Mouse (Mus musculus) liver, postnatal 0 days (tissue): ENCODE measurements around the gene Olfr215. TPM values are rescaled to one million over a fixed set of nuclear protein-coding genes. Genes with fewer than 3 reads are reported as not detected.
"Not testable (repeated sequence)": the region's sequence is repeated elsewhere in the genome, so short reads cannot be mapped to it uniquely, and the experiment has no call there.

ENCODE experiments used
- ATAC-seq: fragments of 200-750 bp; cut with Nextera tagmentation; 2 replicates; pipeline ENCODE4 v1.8.0; 2017; ENCODE audit warnings: mild to moderate bottlenecking, moderate library complexity
- DNase-seq: peaks from one replicate; pipeline ENCODE4 v3.0.0-alpha.2; 2016
- H3K27ac ChIP-seq: fragments of 300-500 bp; sonication (generic); 2 replicates; pipeline ENCODE4 v1.5.1; 2014; ENCODE audit warnings: antibody characterized with exemption, moderate library complexity, mild to moderate bottlenecking, low read depth
- H3K27me3 ChIP-seq: fragments of 300-500 bp; sonication (generic); 2 replicates; pipeline ENCODE4 v1.6.1; 2014; ENCODE audit warnings: low read length, control low read depth, mixed read lengths; ENCODE audit not compliant: insufficient read depth
- H3K36me3 ChIP-seq: fragments of 300-500 bp; sonication (generic); replicated peaks from 2 replicates; pipeline ENCODE4 v1.6.1; 2014; ENCODE audit warnings: mild to moderate bottlenecking, control low read depth, low read length, moderate library complexity, mixed read lengths; ENCODE audit not compliant: insufficient read depth
- H3K4me1 ChIP-seq: fragments of 300-500 bp; sonication (generic); 2 replicates; pipeline ENCODE4 v1.6.1; 2014; ENCODE audit warnings: antibody characterized with exemption, mild to moderate bottlenecking, control low read depth; ENCODE audit not compliant: insufficient read depth
- H3K4me2 ChIP-seq: fragments of 300-500 bp; sonication (generic); 2 replicates; pipeline ENCODE4 v1.6.1; 2014; ENCODE audit warnings: low read depth, mild to moderate bottlenecking, low read length, moderate library complexity, mixed read lengths
- H3K4me3 ChIP-seq: fragments of 300-500 bp; sonication (generic); 2 replicates; pipeline ENCODE4 v1.5.1; 2014; ENCODE audit warnings: low read depth, low read length
- H3K9ac ChIP-seq: fragments of 300-500 bp; sonication (generic); replicated peaks from 2 replicates; pipeline ENCODE4 v1.6.1; 2014; ENCODE audit warnings: mild to moderate bottlenecking, moderate library complexity
- H3K9me3 ChIP-seq: fragments of 300-500 bp; sonication (generic); 2 replicates; pipeline ENCODE4 v1.6.1; 2016; ENCODE audit warnings: mild to moderate bottlenecking, control low read depth, low read length, mixed read lengths
- CTCF ChIP-seq: sonication (generic); IDR thresholded peaks from 2 replicates; pipeline ENCODE4 v1.5.1; 2016; ENCODE audit warnings: antibody characterized with exemption, low read depth
- EP300 ChIP-seq: IDR thresholded peaks from 2 replicates; pipeline ENCODE4 v1.6.1; 2016; ENCODE audit warnings: antibody characterized with exemption, low read depth, mild to moderate bottlenecking
- WGBS: fragments of 180-500 bp; shearing (Covaris S2); extraction: QIAGEN DNeasy Blood & Tissue Kit; methylation state at CpG from one replicate; pipeline ENCODE4 v1.1.7; 2014; ENCODE audit not compliant: insufficient replicate concordance; 5-methylcytosine and 5-hydroxymethylcytosine counted together
- polyA plus RNA-seq: library from polyadenylated mRNA; unstranded; fragments of >200 nt; fragmentation: Nextera tagmentation; extraction: Ambion mirVana; gene quantifications from 2 replicates; pipeline ENCODE4 v1.2.1, GENCODE M21; 2015

The Olfr215 gene
- polyA plus RNA-seq, 1 experiment from 2014 or later: not detected

DNA sequence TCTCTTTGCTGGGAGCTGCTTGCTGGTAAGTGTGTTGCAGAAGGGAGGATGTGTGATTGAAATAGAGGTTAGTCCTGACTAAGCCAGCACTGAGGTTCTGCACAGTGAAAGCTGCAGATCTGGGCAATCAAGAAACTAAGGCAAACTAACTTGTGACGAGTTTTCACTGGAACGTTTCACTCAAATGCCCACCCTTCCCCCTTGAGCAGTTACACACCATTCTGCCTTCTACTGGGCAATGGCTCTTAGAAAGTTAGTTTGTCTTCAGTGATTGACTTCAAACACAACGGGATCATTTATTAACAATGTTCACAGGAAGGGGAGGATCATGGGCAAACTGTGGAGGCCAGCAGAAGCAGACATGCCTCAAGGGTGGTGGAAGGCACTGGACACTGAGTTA is 29.0 kb downstream of the Olfr215 start:
- H3K36me3 ChIP-seq: no peaks in the 10 kb centered on the region
- 70% methylated on average over 3 of the region's 3 CpGs for WGBS
- H3K27ac ChIP-seq: no peak overlapping the region
- ATAC-seq: no peak
- H3K4me3 ChIP-seq: no peak overlapping the region
- H3K9ac ChIP-seq: no peak overlapping the region
- DNase-seq: no peak
- no peak for TF ChIP-seq EP300
- H3K4me1 ChIP-seq: no peaks in the 10 kb centered on the region
- no peaks in the 10 kb centered on the region for H3K9me3 ChIP-seq
- H3K4me2 ChIP-seq: no peak overlapping the region
- H3K27me3 ChIP-seq: no peaks in the 10 kb centered on the region

DNA sequence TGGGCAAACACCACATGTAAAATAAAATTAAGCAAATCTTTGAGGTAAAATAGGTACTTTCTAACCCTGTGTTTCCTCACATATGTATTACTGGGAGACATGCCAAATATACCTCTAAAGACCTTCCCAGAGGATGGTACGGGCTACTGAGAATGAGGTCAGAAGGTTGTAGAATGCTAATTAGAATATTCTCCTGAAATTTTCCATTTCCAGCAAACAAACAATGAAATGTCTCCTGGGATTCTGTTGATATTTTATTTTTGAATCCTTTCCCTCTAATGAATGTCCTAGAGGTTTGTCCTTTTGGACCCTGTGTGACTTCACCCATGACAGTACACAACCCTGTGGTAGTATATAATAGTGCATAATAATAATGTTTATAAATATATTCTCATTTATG is 30.1 kb downstream of the Olfr215 start, which contains the start of gene Olfr214:
Gene Olfr214, plus strand, starts transcription at position 301 of the 400 bp plus-strand sequence.
- WGBS: 73% methylated on average over 1 of the region's 1 CpGs
- no peak for DNase-seq

DNA sequence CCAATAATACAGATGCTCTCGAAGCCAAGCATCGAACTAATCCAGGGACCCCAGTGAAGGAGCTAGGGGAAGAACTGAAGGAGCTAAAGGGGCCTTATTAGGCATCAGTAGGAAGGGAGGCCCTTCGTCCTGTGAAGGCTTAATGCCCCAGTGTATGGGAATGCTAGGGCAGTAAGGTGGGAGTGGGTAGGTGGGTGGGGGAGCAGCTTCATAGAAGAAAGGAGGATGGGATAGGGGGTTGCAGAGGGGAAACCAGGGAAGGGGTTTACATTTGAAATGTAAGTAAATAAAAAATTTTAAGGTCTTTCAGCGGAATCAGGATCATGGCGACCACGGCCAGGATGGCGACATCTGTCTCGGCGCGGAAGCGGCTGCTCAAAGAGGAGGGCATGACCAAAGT is 33.2 kb downstream of the Olfr215 start, which contains the start of gene Gm5580:
Gene Gm5580, plus strand, starts transcription at position 301 of the 400 bp plus-strand sequence.
- ATAC-seq, H3K9me3 ChIP-seq, H3K4me1 ChIP-seq, H3K4me2 ChIP-seq, H3K27me3 ChIP-seq, H3K27ac ChIP-seq, DNase-seq, H3K4me3 ChIP-seq, H3K36me3 ChIP-seq, H3K9ac ChIP-seq: not testable (repeated sequence)
- 88% methylated on average over 11 of the region's 11 CpGs for WGBS

More for the DNA sequence above, 30.1 kb downstream of the Olfr215 start, which contains the start of gene Olfr214:
- Histone ChIP-seq H3K9ac (no peak within 1 kb of the TSS), H3K9me3 (no peaks in the 10 kb centered on the region), H3K27me3 (no peaks in the 10 kb centered on the region), H3K4me3 (no peak within 1 kb of the TSS), H3K36me3 (no peaks in the 10 kb centered on the region), H3K4me1 (no peaks in the 10 kb centered on the region), H3K4me2 (no peak within 1 kb of the TSS), H3K27ac (no peak within 1 kb of the TSS)
- TF ChIP-seq EP300: no peak
- no peak for TF ChIP-seq CTCF
- no peak for ATAC-seq

DNA sequence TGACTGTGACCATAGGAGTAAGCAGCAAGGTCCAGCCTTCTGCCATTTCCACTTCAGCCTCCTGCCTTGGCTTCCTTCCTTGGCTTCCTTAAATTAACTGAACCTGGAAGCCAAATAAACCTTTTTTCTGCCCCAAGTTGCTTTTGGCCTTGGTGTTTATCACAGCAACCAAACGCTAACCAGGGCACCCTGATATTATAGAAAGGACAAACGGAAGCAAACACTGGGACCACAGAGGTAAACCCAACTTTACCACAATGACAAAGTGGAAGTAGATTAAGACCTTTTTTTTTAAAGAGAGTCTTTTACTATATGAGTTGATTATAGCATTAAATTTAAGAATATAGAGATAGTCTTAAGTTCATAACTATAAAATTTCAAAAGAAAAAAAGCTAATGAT is 41.5 kb downstream of the Olfr215 start:
- DNase-seq: no peak
- Histone ChIP-seq H3K4me2 (no peak overlapping the region), H3K27me3 (no peaks in the 10 kb centered on the region), H3K9ac (no peak overlapping the region), H3K27ac (no peak overlapping the region), H3K4me1 (no peaks in the 10 kb centered on the region), H3K9me3 (no peaks in the 10 kb centered on the region), H3K36me3 (no peaks in the 10 kb centered on the region), H3K4me3 (no peak overlapping the region)
- ATAC-seq: no peak
- TF ChIP-seq EP300 (no peak), CTCF (no peak)
- 53% methylated on average over 2 of the region's 2 CpGs for WGBS

DNA sequence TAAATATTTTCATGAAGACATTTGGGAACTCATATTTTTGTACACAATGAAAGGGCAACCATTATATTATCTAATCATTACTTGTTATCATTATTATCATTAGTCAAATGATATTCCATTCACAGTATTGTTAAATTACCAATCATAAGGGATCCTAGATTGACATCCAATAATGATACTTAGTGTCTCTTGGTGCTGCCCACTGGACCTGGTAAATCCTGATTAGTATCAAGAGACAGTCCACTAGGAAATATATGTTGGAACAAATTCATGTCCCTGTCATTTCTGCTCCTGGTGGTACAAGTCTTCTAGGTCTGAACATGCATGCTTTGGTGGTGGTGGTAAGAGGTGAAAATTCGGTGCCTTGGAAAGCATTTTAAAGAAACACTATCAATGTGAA is 45.8 kb downstream of the Olfr215 start, which contains the start of gene Olfr213:
Gene Olfr213, plus strand, starts transcription at position 301 of the 400 bp plus-strand sequence.
- 63% methylated on average over 1 of the region's 1 CpGs for WGBS
- Histone ChIP-seq H3K9ac (no peak within 1 kb of the TSS), H3K4me3 (no peak within 1 kb of the TSS), H3K9me3 (no peaks in the 10 kb centered on the region), H3K27me3 (no peaks in the 10 kb centered on the region), H3K36me3 (no peaks in the 10 kb centered on the region), H3K4me1 (no peaks in the 10 kb centered on the region), H3K27ac (no peak within 1 kb of the TSS), H3K4me2 (no peak within 1 kb of the TSS)
- DNase-seq (no peak), ATAC-seq (no peak)
- no peak for TF ChIP-seq EP300
- TF ChIP-seq CTCF: no peak

Other genes with a start within 250 kb of the Olfr215 start
- 36.4 and 40.5 TPM in 2 replicates for gene March8, start 246.2 kb downstream of the Olfr215 start, polyA plus RNA-seq
- 5.0 and 6.6 TPM in 2 replicates for gene Alox5, start 123.0 kb downstream of the Olfr215 start, polyA plus RNA-seq
- gene Olfr211, start 95.1 kb downstream of the Olfr215 start, polyA plus RNA-seq: not detected in 2 replicates
- not detected in 2 replicates for gene Olfr212, start 77.7 kb downstream of the Olfr215 start, polyA plus RNA-seq
- not detected in 2 replicates for gene Olfr213, start 45.7 kb downstream of the Olfr215 start, polyA plus RNA-seq
- 0.14 and 0.19 TPM in 2 replicates for gene Gm5580, start 33.1 kb downstream of the Olfr215 start, polyA plus RNA-seq
- not detected in 2 replicates for gene Olfr214, start 30.0 kb downstream of the Olfr215 start, polyA plus RNA-seq
- 26.2 and 26.7 TPM in 2 replicates for gene Zfp422, start 44.8 kb upstream of the Olfr215 start, polyA plus RNA-seq
- 103 and 122 TPM in 2 replicates for gene Depp1, start 66.4 kb upstream of the Olfr215 start, polyA plus RNA-seq
- gene Rassf4, start 89.8 kb upstream of the Olfr215 start, polyA plus RNA-seq: 7.2 and 9.6 TPM in 2 replicates
- gene Tmem72, start 132.7 kb upstream of the Olfr215 start, polyA plus RNA-seq: not detected in 2 replicates